ENCODE assay signal across 8 mouse cellular contexts in the genomic region with DNA sequence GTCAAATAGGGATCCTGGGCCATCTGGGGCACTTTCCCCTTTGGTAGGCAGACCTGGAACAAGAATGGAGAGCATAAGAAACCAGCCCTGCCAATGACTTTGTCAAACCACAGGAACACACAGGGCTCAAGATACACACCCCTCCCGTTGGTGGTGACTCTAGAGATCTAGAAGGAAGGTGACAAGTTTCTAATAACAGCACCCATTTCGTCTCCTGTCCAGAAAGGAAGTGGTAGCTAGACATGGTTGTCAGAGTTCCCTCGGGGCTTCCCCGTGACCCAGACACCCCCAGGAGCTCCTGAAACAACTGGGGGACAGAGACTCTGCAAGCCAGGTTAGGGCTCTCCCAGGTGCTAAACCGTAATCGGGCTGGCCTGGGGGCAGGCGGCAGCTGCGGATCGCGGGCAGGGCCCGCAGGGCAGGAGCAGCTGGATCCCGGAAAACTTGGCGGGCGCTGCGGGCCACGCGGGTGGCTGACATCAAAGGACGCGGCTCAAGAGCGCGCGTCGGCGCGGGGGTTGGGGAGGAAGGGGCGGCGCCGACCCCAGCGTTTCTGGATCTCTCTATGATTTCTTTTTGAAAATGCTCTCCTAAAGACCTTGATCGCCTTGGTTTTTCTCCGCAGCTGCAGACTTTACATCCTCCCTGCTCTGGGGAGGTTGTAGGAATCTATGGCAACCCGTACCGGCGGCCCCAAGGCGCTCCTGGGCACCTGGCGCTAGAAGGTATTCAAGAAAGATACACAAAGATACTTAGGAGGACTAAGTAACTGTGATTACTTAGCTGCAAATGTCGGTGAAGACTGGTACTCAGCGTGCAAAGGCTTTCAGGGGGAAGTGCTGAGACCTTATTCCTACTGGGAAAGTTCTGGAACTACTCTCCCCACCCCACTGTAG.
A peak's percentile ranks its signal among the peaks of the same experiment; 100 is the strongest.
DNase-seq lines count a peak whose midpoint lies in the region; ATAC-seq lines count a peak whose summit lies in the region.

No protein-coding gene starts in this region.

- intact Hi-C loops in heart, postnatal 36 days (cut with DNase I), result no loop called here

- no peak overlapping the region for H3K27ac ChIP-seq in liver, embryonic 12.5 days
- H3K27ac ChIP-seq in neural tube, embryonic 12.5 days, result no peak overlapping the region

- no peaks in the 10 kb centered on the region for H3K36me3 ChIP-seq in liver, embryonic 12.5 days
- H3K36me3 ChIP-seq in neural tube, embryonic 12.5 days, result no peaks in the 10 kb centered on the region

- peak overlapping the region; percentile 38 for H3K4me3 ChIP-seq in liver, embryonic 12.5 days
- peak overlapping the region; percentile 39 for H3K4me3 ChIP-seq in neural tube, embryonic 12.5 days

- peak overlapping the region; percentile 68 for H3K4me2 ChIP-seq in liver, embryonic 12.5 days
- H3K4me2 ChIP-seq in neural tube, embryonic 12.5 days (replicated peaks), result peak overlapping the region; percentile 89

- DNase-seq in adrenal gland, postnatal 10 days, result peak; percentile 46
- DNase-seq in adrenal gland, adult 8-10 months, result no peak
- peak; percentile 33 for DNase-seq in right cerebral cortex, postnatal 4 days
- DNase-seq in right cerebral cortex, adult 18-20 months, result no peak
- peak; percentile 5 to 7 for DNase-seq in heart, postnatal 36 days
- DNase-seq in urinary bladder, postnatal 36 days (ENCODE audit: low spot score in 2 of 2), result no peak

- 0 out of 2 replicates have a peak, but pooled peaks cover 3% of the 10 kb centered on the region for H3K4me1 ChIP-seq in liver, embryonic 12.5 days
- H3K4me1 ChIP-seq in neural tube, embryonic 12.5 days, result peaks cover 10% of the 10 kb centered on the region; the same call in 1 of the 2 replicates

- peaks cover 34% of the 10 kb centered on the region for H3K27me3 ChIP-seq in liver, embryonic 12.5 days (replicated peaks)
- peaks cover 10% of the 10 kb centered on the region for H3K27me3 ChIP-seq in neural tube, embryonic 12.5 days (replicated peaks)

- ATAC-seq in liver, embryonic 12.5 days, result no peak
- ATAC-seq in neural tube, embryonic 12.5 days (ENCODE audit: low FRiP score, low read depth), result peak; percentile 53; the same call in 1 of the 2 replicates

- H3K9me3 ChIP-seq in liver, embryonic 12.5 days (replicated peaks), result no peaks in the 10 kb centered on the region
- H3K9me3 ChIP-seq in neural tube, embryonic 12.5 days, result no peaks in the 10 kb centered on the region

- WGBS in liver, embryonic 12.5 days (ENCODE audit: insufficient replicate concordance), result 2% methylated on average over 38 of the region's 38 CpGs
- 5% methylated on average over 38 of the region's 38 CpGs for WGBS in neural tube, embryonic 12.5 days

- H3K9ac ChIP-seq in liver, embryonic 12.5 days, result 0 out of 2 replicates have a peak overlapping the region, but pooled peaks have one; percentile 22
- peak overlapping the region; percentile 53 for H3K9ac ChIP-seq in neural tube, embryonic 12.5 days

Comparison
In these comparisons a context has a peak if more than half of its experiments do, and no peak if none do; other contexts are left out.
1. DNase-seq: peak in adrenal gland, postnatal 10 days (single experiment), right cerebral cortex, postnatal 4 days (single experiment) and heart, postnatal 36 days (2 of 2); none in adrenal gland, adult 8-10 months (single experiment), right cerebral cortex, adult 18-20 months (single experiment) and urinary bladder, postnatal 36 days (0 of 2).